Mouse (Mus musculus) inflammation-experienced regulatory T-cells (primary cell): ENCODE results near the gene Cep128. TPM values are rescaled to one million over a fixed set of nuclear protein-coding genes. Genes with fewer than 3 reads are reported as not detected.

Experiments used
- polyA plus RNA-seq, 2 experiments: library from polyadenylated mRNA; unstranded; fragments of 100-300 nt; shearing (Covaris generic); gene quantifications; one replicate each; pipeline ENCODE4 v1.2.1; 2017

The Cep128 gene
- 1 to 10 TPM; 4.3 to 6.0 TPM for polyA plus RNA-seq

DNA sequence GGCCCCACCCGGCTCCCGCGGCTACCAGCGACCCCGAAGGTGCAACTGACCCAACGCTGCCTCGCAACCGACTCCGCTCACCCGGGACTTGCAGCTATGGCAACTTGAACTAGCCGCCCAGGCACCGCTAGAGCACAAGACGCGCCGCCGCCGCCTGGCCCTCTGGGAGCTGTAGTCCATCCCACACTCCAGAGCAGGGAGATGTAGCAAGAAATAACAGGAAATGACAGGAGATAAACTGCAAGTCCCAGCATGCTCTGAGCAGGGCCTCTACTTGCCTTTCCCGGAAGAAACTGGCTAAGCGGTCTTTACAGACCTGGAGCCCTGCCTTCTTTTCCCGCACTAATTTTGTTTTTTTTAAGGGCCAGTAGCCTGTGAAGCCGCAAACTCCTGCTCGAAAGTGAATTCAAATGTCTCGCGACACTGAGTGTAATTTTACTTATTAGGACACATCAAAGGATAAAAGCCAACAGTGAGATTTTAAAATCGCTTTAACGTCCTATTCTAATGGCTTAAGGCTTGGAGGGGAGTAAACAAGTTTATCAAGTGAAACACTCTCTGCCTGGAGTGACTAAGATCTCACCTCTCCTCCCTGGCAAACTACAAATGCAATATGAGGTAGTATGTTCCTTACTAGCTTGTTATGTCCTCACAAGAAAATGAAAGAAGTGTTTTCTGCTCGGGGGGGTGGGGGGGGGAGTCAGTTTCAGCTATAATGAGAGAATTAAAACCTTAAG is at the start of gene Cep128, which contains the start of gene Tshr:
Gene Cep128, minus strand, starts transcription at position 129 of the 737 bp plus-strand sequence.
Gene Tshr, plus strand, starts transcription at position 283 of the 737 bp plus-strand sequence.

Other genes with a start within 250 kb of the Cep128 start
- 1 to 10 TPM in 1 of 2 experiments, not detected in 1; 1.4 TPM for gene Tshr, start 154 bp upstream of the Cep128 start, polyA plus RNA-seq
- 10 to 100 TPM; 28.6 to 36.0 TPM for gene Gtf2a1, start 206.1 kb upstream of the Cep128 start, polyA plus RNA-seq